Mouse (Mus musculus) kidney, embryonic 15.5 days (tissue): ENCODE measurements at regions not wholly inside any gene's neighbourhood (a gene's known extent, or its start where the extent isn't known, plus 50 kb on each side); places are given as distances from the start of the nearest gene placed in this dataset.
A peak's percentile ranks its signal among the peaks of the same experiment; 100 is the strongest.

Experiments used
- ATAC-seq: fragments of 200-750 bp; cut with Nextera tagmentation; replicated peaks from 2 replicates; pipeline ENCODE4 v1.8.0; 2017; ENCODE audit warnings: moderate TSS enrichment; ENCODE audit not compliant: low FRiP score
- H3K27ac ChIP-seq: fragments of 300-500 bp; sonication (generic); 2 replicates; pipeline ENCODE4 v1.5.1; 2015; ENCODE audit warnings: mild to moderate bottlenecking, inconsistent platforms
- H3K27me3 ChIP-seq: fragments of 300-500 bp; sonication (generic); 2 replicates; pipeline ENCODE4 v1.6.1; 2015; ENCODE audit warnings: inconsistent platforms
- H3K36me3 ChIP-seq: fragments of 300-500 bp; sonication (generic); 2 replicates; pipeline ENCODE4 v1.6.1; 2015; ENCODE audit warnings: inconsistent platforms
- H3K4me1 ChIP-seq: fragments of 300-500 bp; sonication (generic); 2 replicates; pipeline ENCODE4 v1.6.1; 2015; ENCODE audit warnings: inconsistent platforms
- H3K4me2 ChIP-seq: fragments of 300-500 bp; sonication (generic); 2 replicates; pipeline ENCODE4 v1.6.1; 2015; ENCODE audit warnings: moderate library complexity, mild to moderate bottlenecking, inconsistent platforms
- H3K4me3 ChIP-seq: fragments of 300-500 bp; sonication (generic); replicated peaks from 2 replicates; pipeline ENCODE4 v1.5.1; 2015; ENCODE audit warnings: mild to moderate bottlenecking, inconsistent platforms
- H3K9ac ChIP-seq: fragments of 300-500 bp; sonication (generic); 2 replicates; pipeline ENCODE4 v1.6.1; 2015; ENCODE audit warnings: mild to moderate bottlenecking, inconsistent platforms
- H3K9me3 ChIP-seq: fragments of 300-500 bp; sonication (generic); replicated peaks from 2 replicates; pipeline ENCODE4 v1.6.1; 2016; ENCODE audit warnings: inconsistent platforms
- WGBS: fragments of 180-500 bp; shearing (Covaris S2); methylation state at CpG from one replicate; pipeline ENCODE4 v1.1.7; 2015; ENCODE audit warnings: mixed read lengths; 5-methylcytosine and 5-hydroxymethylcytosine counted together

DNA sequence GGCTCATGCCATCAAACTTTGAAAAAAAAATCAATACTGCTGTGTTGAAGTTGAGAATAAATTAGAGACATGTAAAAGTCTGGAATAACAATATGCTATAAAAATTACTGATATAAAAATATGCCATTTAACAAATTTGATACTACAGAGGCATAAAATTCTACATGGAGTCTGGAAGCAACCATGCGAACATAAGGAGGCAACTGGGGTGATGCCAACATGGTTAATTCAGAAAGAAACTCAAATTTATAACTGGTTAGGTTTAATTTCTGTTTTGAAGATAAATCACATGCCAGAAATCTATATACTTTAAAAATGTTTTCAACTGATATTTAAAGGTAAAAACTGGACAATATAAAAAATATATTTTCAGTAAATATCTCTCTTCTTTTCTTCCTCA is 111.4 kb upstream of the Nr4a3 start:
- no peak for ATAC-seq
- Histone ChIP-seq H3K9me3 (0 out of 2 replicates have a peak, but pooled peaks cover 4% of the 10 kb centered on the region), H3K4me3 (no peak overlapping the region), H3K27me3 (no peaks in the 10 kb centered on the region), H3K4me1 (no peaks in the 10 kb centered on the region), H3K36me3 (no peaks in the 10 kb centered on the region), H3K27ac (no peak overlapping the region), H3K4me2 (no peak overlapping the region), H3K9ac (no peak overlapping the region)
- 92% methylated on average over 1 of the region's 1 CpGs for WGBS

DNA sequence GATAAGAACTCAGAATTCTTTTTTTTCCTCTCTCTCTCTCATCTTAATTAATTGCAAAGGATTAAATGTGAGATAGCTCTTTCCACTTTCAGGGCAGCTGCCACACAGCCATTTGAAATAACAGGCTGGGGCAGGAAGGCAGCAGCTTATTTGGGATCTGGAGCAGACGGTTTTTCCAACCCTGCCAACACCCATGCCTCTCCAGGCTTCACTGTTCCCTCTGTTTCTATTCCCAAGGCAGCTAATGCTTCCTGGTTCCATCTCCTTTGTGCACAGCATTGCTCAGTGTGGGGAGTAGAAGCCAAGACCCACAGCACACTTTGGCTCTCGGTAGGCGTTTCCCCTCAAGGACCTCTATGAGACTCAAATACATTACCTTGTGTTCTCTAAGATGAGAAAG is 109.4 kb upstream of the Nr4a3 start:
- H3K9ac ChIP-seq: no peak overlapping the region
- H3K27me3 ChIP-seq: no peaks in the 10 kb centered on the region
- H3K36me3 ChIP-seq: no peaks in the 10 kb centered on the region
- 0 out of 2 replicates have a peak, but pooled peaks cover 4% of the 10 kb centered on the region for H3K9me3 ChIP-seq
- WGBS: 89% methylated on average over 3 of the region's 3 CpGs
- no peak overlapping the region for H3K4me2 ChIP-seq
- no peak overlapping the region for H3K4me3 ChIP-seq
- no peaks in the 10 kb centered on the region for H3K4me1 ChIP-seq
- no peak overlapping the region for H3K27ac ChIP-seq
- no peak for ATAC-seq

DNA sequence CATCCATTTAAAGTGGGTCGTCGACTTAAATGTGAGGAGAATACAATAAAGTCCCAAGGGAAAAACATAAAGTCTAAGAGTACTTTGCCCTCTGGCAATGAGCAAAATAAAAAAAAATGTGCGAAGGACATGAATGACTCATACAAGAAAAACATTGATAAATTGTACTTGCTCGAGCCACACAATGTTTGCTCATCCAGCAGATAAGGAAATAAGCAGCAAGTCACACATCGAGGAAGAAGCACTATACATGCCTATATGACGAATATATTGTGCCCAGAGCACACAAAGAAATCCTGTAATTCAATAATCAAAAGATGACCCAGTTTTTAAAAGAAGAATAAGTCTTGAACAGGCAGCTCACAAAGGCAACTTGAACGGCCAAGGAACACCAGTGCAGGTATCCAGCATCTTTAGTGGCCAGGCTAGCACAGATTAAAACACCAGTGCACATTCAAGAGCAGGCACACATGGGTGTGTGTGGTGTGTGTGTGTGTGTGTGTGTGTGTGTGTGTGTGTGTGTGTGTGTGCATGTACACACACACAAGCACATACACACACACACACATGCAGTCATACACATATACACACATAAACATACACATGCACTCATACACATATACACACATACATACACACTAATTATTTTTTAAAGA is 108.4 kb upstream of the Nr4a3 start:
- no peaks in the 10 kb centered on the region for H3K36me3 ChIP-seq
- H3K4me3 ChIP-seq: no peak overlapping the region
- H3K4me2 ChIP-seq: no peak overlapping the region
- H3K4me1 ChIP-seq: no peaks in the 10 kb centered on the region
- no peak overlapping the region for H3K27ac ChIP-seq
- H3K9me3 ChIP-seq: 0 out of 2 replicates have a peak, but pooled peaks cover 4% of the 10 kb centered on the region
- 80% methylated on average over 7 of the region's 7 CpGs for WGBS
- no peak overlapping the region for H3K9ac ChIP-seq
- no peaks in the 10 kb centered on the region for H3K27me3 ChIP-seq
- no peak for ATAC-seq

DNA sequence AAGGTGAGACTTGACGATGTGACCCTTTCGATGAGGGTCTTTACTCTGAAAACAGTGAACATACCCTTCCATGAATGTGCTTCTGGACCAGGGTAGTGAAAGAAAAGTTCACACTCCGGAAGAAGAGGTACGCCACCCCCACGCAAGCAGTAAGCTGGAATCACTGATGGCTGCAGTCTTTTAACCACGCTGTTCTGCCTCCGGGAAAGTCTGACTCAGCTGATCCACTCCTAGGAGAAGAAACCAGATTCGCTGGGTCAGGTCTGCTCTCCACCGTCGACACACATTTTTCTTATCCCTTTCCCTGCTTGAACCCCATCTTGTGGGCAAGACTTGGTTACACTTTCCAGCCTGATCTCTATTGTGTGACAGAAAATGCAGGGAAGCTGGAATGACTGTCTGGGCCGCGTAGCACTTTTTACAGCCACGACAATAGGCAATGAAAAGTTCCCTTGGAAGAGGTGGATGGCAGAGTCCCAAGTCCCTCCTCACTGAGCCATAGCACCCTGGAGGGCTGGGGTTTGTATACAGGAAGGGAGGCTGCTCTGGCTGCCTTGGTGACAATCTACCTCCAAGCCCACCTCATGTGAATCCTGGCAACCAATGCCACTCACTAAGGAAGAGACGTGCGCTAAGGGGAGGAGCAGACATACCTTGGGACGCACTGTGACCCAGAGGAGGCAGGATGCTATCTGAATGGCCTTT is 96.9 kb upstream of the Nr4a3 start:
- Histone ChIP-seq H3K9me3 (no peaks in the 10 kb centered on the region), H3K4me3 (no peak overlapping the region), H3K27me3 (no peaks in the 10 kb centered on the region), H3K9ac (no peak overlapping the region), H3K27ac (no peak overlapping the region; the same call in 1 of the 2 replicates), H3K4me2 (peak overlapping the region; percentile 39), H3K36me3 (no peaks in the 10 kb centered on the region), H3K4me1 (peaks cover 13% of the 10 kb centered on the region)
- WGBS: 43% methylated on average over 16 of the region's 16 CpGs
- peak; percentile 62; the same call in 1 of the 2 replicates for ATAC-seq

DNA sequence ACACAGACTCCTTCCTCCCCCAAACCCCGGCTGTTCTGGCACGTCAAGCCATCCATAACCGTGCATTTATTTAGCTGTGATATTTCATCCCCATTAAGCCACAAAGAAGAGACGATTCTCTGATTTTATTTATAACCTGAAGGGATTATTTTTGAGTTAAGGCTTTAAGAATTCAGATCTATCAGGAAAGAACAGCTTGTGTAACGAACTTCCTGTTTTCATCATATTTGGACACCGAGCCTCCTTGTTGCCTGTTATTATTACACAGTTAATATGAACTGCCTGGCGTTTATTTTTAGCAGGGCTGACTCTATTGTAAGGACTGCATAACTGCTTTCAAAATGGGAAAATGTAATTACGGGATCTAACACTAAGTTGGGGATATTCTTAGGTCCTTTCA is 96.2 kb upstream of the Nr4a3 start:
- Histone ChIP-seq H3K27ac (no peak overlapping the region), H3K4me1 (peaks cover 13% of the 10 kb centered on the region), H3K9ac (no peak overlapping the region), H3K9me3 (no peaks in the 10 kb centered on the region), H3K27me3 (no peaks in the 10 kb centered on the region), H3K36me3 (no peaks in the 10 kb centered on the region), H3K4me3 (no peak overlapping the region), H3K4me2 (peak overlapping the region; percentile 39)
- WGBS: 35% methylated on average over 8 of the region's 8 CpGs
- ATAC-seq: no peak

DNA sequence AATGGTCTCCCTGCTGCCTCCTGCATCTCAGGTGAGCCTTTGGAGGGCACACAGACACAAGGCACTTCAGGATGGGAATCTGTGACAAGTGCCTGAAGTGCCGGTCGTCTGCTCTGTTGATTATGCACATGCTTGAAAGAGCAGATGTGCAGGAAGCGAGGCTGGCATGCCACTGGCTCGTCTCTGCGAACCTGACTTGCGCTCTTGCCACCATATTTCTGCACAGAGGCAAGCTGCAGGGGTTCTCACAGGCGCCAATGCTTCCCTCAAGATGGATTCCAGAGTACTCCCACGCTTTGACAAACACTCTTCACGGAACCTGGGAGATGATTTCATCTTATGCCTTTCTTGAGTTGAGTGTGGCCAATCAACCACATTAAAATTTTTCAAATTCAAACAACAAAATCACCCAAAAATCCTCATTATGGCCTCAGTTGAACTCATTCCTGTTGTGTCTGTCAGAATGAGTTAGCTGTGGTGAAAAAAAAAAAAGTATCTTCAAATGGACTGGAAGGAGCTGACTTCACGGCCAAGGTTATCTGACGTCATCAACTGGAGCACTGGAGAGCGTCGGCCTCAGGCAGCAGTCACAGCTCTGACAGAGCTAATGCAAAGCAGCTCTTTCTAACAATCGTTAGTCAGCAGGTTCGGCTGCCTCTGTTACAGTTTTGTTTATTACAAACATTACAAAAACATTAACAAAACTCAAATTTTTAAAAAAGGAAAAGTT is 90.2 kb upstream of the Nr4a3 start:
- H3K9me3 ChIP-seq: no peaks in the 10 kb centered on the region
- no peaks in the 10 kb centered on the region for H3K27me3 ChIP-seq
- WGBS: 61% methylated on average over 15 of the region's 15 CpGs
- H3K4me1 ChIP-seq: no peaks in the 10 kb centered on the region
- no peak for ATAC-seq
- H3K9ac ChIP-seq: no peak overlapping the region
- H3K4me2 ChIP-seq: no peak overlapping the region
- no peak overlapping the region for H3K4me3 ChIP-seq
- no peak overlapping the region for H3K27ac ChIP-seq
- H3K36me3 ChIP-seq: no peaks in the 10 kb centered on the region

DNA sequence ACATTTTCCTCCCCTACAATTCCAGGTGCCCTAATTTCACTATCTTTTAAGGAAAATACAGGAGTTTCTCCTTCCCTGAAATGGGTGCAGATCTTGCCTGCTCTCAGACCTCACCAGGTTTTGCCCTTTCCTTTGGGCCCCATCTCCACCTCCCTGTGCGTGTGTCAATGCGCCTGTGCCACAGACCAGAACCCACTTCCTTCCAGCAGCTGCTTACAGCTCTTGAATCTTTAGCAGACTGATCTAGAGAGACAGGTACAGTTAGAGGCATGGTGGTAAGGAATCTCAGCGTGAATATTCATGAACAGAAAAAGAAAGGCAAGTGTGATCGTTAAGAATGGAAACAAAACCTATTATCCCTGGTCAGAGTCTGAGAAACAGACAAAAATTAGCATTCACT is 80.3 kb upstream of the Nr4a3 start:
- no peak for ATAC-seq
- no peaks in the 10 kb centered on the region for H3K27me3 ChIP-seq
- no peak overlapping the region for H3K9ac ChIP-seq
- no peaks in the 10 kb centered on the region for H3K4me1 ChIP-seq
- WGBS: 84% methylated on average over 4 of the region's 4 CpGs
- H3K36me3 ChIP-seq: no peaks in the 10 kb centered on the region
- H3K4me2 ChIP-seq: no peak overlapping the region
- H3K27ac ChIP-seq: no peak overlapping the region
- H3K4me3 ChIP-seq: no peak overlapping the region
- H3K9me3 ChIP-seq: no peaks in the 10 kb centered on the region

DNA sequence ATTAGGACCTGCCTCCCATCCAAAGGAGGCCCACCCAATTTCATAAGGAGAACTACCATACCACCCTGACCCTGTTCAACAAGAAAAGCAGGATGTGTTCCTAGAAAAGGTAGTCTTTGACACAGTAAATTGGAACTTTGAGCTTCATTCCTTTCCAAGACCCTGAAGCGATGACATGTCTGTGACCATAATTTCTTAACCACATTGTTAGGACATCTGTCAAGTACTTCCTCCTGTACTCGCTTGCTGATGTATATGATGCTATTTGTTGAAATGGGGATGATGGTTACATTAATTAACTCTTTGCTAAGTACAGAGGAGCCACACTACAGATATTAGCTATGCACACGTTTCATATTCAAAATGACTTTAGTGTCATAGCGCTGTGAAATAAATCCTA is 73.1 kb upstream of the Nr4a3 start:
- H3K27ac ChIP-seq: no peak overlapping the region
- no peak for ATAC-seq
- H3K4me3 ChIP-seq: no peak overlapping the region
- no peak overlapping the region for H3K9ac ChIP-seq
- no peak overlapping the region for H3K4me2 ChIP-seq
- no peaks in the 10 kb centered on the region for H3K4me1 ChIP-seq
- H3K9me3 ChIP-seq: no peaks in the 10 kb centered on the region
- no peaks in the 10 kb centered on the region for H3K27me3 ChIP-seq
- WGBS: 83% methylated on average over 4 of the region's 4 CpGs
- H3K36me3 ChIP-seq: no peaks in the 10 kb centered on the region

DNA sequence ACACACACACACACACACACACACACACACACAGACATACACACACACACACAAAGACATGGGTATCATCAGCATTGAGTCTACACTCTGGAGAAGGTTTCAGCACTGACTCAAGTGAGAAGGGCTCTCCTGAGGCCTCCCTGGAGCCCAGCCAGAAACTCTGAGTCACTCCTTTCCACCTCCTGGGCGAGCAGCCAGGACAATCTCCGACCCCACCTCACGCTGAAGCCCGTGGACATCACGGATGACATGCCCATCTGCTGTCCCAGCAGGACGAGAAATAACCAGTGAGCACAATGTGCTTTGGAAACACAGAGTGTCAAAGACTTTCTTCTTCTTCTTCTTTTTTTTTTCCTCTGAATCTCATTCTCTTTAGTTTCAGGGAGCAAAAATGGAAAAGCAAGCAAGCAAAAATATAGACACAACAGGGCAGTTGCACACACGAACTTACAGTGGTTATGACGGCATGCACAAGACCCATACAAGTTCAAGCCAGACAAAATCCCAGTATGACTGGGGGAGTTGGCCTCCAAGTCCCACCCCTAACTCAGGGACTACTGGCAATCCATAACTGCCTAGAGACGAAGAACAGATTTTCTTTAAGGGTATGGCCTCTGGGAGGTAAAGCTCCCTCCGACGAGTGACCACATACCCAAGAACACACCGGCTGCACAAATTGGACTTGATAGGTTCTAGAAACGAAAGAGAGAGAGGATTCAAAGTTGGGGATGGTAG is 65.2 kb upstream of the Nr4a3 start:
- H3K36me3 ChIP-seq: no peaks in the 10 kb centered on the region
- no peak overlapping the region for H3K9ac ChIP-seq
- H3K4me1 ChIP-seq: no peaks in the 10 kb centered on the region
- no peak overlapping the region for H3K4me3 ChIP-seq
- no peaks in the 10 kb centered on the region for H3K9me3 ChIP-seq
- no peak overlapping the region for H3K4me2 ChIP-seq
- ATAC-seq: no peak
- H3K27me3 ChIP-seq: no peaks in the 10 kb centered on the region
- H3K27ac ChIP-seq: no peak overlapping the region
- WGBS: 62% methylated on average over 13 of the region's 13 CpGs
